Mouse (Mus musculus): ENCODE measurements around the gene Ung. TPM values are rescaled to one million over a fixed set of nuclear protein-coding genes. Genes with fewer than 3 reads are reported as not detected.

Ung gene
- total and polyA plus RNA-seq, 3 experiments, result 24.4 to 32.1 (median 27.1) TPM

DNA sequence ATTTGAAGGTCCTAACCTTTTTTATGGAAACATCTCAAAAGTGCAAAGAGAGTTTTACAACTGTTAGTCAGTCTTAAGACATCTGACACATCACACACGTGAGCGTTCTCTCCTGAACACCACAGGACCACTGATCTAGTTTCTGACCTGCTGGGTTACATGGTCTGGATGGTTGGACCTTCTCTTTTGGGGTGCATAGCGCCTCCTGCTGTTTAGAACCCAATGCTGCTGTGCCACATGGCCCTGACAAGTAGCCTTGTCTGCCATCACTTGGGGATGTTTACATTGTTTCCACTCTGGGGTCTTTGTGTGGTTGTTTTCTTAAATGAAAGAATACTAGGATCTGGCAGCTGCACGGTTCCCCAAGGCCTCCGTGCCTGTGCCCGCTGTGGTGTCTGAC is 16.9 kb upstream of the Ung start:
- Histone ChIP-seq H3K79me2 (replicated peaks; ENCODE audit: control insufficient read depth, insufficient read depth, low read length) (peaks cover 2% of the 10 kb centered on the region; the same call in 1 of the 2 replicates), H3K4me1 (ENCODE audit: control insufficient read depth, insufficient read depth, low read length) (no peaks in the 10 kb centered on the region), H3K36me3 (ENCODE audit: control insufficient read depth, insufficient read depth, low read length) (no peaks in the 10 kb centered on the region), H3K27me3 (ENCODE audit: control insufficient read depth, insufficient read depth, low read length) (no peaks in the 10 kb centered on the region), H3K4me3 (no peak overlapping the region), H3K27ac (no peak overlapping the region), H3K9ac (ENCODE audit: low read depth, low read length) (no peak overlapping the region)
- 86% methylated on average over 6 of the region's 6 CpGs for WGBS
- intact Hi-C loops (cut with DNase I), result no loop called here
- DNase-seq, result no peak
- no peak for TF ChIP-seq EP300 (IDR thresholded peaks at IDR 0.05; ENCODE audit: insufficient read depth, low read depth, low read length)
- TF ChIP-seq POLR2A (IDR thresholded peaks at IDR 0.05; ENCODE audit: insufficient read depth, low read depth, low read length), result no peak
- peak; percentile 32 for TF ChIP-seq CTCF (IDR thresholded peaks at IDR 0.05)

DNA sequence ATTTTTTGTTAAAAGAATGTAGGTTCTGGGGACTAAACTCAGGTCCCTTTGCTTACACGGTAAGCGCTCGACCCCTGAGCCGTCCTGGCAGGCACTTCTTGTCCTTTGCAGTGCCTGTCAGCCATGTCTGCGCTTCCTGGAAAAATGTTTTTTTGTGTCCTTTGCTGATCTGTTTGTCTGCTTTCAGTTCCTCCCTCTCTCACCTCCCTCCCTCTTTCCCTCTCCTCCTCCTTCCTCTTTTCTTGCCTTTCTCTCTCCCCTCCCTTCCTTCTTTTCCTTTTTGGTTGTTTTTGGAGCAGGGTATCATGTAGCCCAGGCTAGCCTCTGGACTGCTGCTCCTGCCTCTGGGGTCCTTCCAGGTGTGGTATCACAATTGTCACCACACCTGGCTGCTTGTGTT is 15.2 kb upstream of the Ung start:
- intact Hi-C loops (cut with DNase I), result no loop called here
- TF ChIP-seq CTCF (IDR thresholded peaks at IDR 0.05), result no peak
- no peak for TF ChIP-seq EP300 (IDR thresholded peaks at IDR 0.05; ENCODE audit: insufficient read depth, low read depth, low read length)
- no peak for TF ChIP-seq POLR2A (IDR thresholded peaks at IDR 0.05; ENCODE audit: insufficient read depth, low read depth, low read length)
- Histone ChIP-seq H3K27ac (no peak overlapping the region), H3K9ac (ENCODE audit: low read depth, low read length) (no peak overlapping the region), H3K4me1 (ENCODE audit: control insufficient read depth, insufficient read depth, low read length) (no peaks in the 10 kb centered on the region), H3K4me3 (no peak overlapping the region), H3K27me3 (ENCODE audit: control insufficient read depth, insufficient read depth, low read length) (no peaks in the 10 kb centered on the region), H3K36me3 (ENCODE audit: control insufficient read depth, insufficient read depth, low read length) (no peaks in the 10 kb centered on the region), H3K79me2 (replicated peaks; ENCODE audit: control insufficient read depth, insufficient read depth, low read length) (peaks cover 2% of the 10 kb centered on the region; the same call in 1 of the 2 replicates)
- DNase-seq, result no peak
- WGBS, result 72% methylated on average over 5 of the region's 5 CpGs

DNA sequence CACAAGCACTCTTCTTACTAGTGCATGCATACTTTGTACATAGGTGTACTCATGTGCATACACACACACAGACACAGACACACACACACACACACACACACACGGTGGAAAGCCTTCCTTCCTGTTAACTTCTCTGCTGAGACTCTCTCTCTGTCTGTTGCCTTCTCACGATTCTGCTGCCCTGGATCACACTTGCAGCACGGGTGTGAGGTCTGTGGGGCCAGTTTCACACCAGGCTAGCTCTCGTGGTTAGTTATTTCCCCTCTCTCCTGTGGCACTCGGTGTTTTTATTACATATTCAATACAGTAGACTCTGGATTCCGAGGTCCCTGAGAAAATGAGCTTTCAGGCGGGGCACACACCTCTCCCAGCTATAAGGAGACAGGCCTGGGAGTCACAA is 13.6 kb upstream of the Ung start:
- H3K36me3 ChIP-seq (ENCODE audit: control insufficient read depth, insufficient read depth, low read length), result no peaks in the 10 kb centered on the region
- TF ChIP-seq EP300 (IDR thresholded peaks at IDR 0.05; ENCODE audit: insufficient read depth, low read depth, low read length), result no peak
- no peak for TF ChIP-seq CTCF (IDR thresholded peaks at IDR 0.05)
- no peak for TF ChIP-seq POLR2A (IDR thresholded peaks at IDR 0.05; ENCODE audit: insufficient read depth, low read depth, low read length)
- no peak for DNase-seq

DNA sequence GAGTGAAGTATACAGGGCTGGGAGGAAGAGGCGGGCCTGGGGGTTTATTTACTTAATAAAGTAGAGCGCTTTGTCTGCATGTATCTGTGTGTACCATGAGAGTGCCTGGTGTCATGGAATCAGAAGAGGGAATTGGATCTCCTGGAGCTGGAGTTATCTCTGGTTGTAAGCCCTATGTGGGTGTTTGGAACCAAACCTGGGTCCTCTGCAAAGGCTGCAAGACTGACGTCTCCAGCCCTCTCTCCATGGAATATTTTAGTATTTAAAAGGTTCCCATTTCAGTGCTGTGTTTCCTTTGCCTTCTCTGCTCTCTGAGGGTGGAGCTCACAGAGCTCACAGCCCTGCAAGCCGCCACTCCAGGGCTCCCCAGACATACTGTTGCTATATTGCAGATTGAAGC is 10.4 kb upstream of the Ung start:
- Histone ChIP-seq H3K79me2 (replicated peaks; ENCODE audit: control insufficient read depth, insufficient read depth, low read length) (peaks cover 2% of the 10 kb centered on the region; the same call in 1 of the 2 replicates), H3K4me1 (ENCODE audit: control insufficient read depth, insufficient read depth, low read length) (no peaks in the 10 kb centered on the region), H3K27ac (no peak overlapping the region), H3K9ac (ENCODE audit: low read depth, low read length) (no peak overlapping the region), H3K4me3 (no peak overlapping the region), H3K36me3 (ENCODE audit: control insufficient read depth, insufficient read depth, low read length) (no peaks in the 10 kb centered on the region), H3K27me3 (ENCODE audit: control insufficient read depth, insufficient read depth, low read length) (no peaks in the 10 kb centered on the region)
- 88% methylated on average over 4 of the region's 4 CpGs for WGBS
- intact Hi-C loops (cut with DNase I), result loop anchor here (10.0 kb wide), 1 partner anchor 265 kb away; no protein-coding TSS in a partner anchor
- DNase-seq, result no peak
- TF ChIP-seq EP300 (IDR thresholded peaks at IDR 0.05; ENCODE audit: insufficient read depth, low read depth, low read length), result no peak
- TF ChIP-seq POLR2A (IDR thresholded peaks at IDR 0.05; ENCODE audit: insufficient read depth, low read depth, low read length), result no peak
- TF ChIP-seq CTCF (IDR thresholded peaks at IDR 0.05), result no peak

More for the DNA sequence above, 13.6 kb upstream of the Ung start:
- intact Hi-C loops (cut with DNase I), result no loop called here
- Histone ChIP-seq H3K27me3 (ENCODE audit: control insufficient read depth, insufficient read depth, low read length) (no peaks in the 10 kb centered on the region), H3K4me1 (ENCODE audit: control insufficient read depth, insufficient read depth, low read length) (no peaks in the 10 kb centered on the region), H3K9ac (ENCODE audit: low read depth, low read length) (no peak overlapping the region), H3K27ac (no peak overlapping the region), H3K79me2 (replicated peaks; ENCODE audit: control insufficient read depth, insufficient read depth, low read length) (peaks cover 2% of the 10 kb centered on the region; the same call in 1 of the 2 replicates), H3K4me3 (no peak overlapping the region)
- 77% methylated on average over 7 of the region's 7 CpGs for WGBS

DNA sequence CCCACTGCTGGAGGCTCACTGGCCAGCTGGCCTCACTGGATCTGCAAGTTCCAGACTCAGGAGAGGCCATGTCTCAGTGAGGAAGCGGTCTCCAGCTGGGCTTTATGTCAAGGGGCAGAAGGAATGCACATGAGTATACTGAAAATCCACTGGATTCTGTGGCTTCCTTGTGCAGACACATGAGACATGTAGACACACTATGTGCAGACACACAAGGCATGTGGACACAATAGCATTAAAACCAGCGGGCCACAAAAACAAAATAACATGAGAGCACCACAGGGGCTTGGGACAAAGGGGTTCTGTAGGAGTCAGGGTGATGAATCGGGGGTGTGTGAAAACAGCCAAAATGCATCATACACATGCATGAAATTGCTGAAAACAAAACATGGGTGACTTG is 4.2 kb upstream of the Ung start:
- H3K27ac ChIP-seq, result no peak overlapping the region
- peaks cover 1% of the 10 kb centered on the region; the same call in 1 of the 2 replicates for H3K4me1 ChIP-seq (ENCODE audit: control insufficient read depth, insufficient read depth, low read length)
- no peaks in the 10 kb centered on the region for H3K27me3 ChIP-seq (ENCODE audit: control insufficient read depth, insufficient read depth, low read length)
- no peaks in the 10 kb centered on the region for H3K36me3 ChIP-seq (ENCODE audit: control insufficient read depth, insufficient read depth, low read length)
- intact Hi-C loops (cut with DNase I), result loop anchor here (2.0 to 10.0 kb wide), 3 partner anchors 25 to 271 kb away; no protein-coding TSS in a partner anchor
- no peak overlapping the region for H3K4me3 ChIP-seq
- WGBS, result 84% methylated on average over 3 of the region's 3 CpGs
- no peak for TF ChIP-seq CTCF (IDR thresholded peaks at IDR 0.05)
- no peak for TF ChIP-seq EP300 (IDR thresholded peaks at IDR 0.05; ENCODE audit: insufficient read depth, low read depth, low read length)
- no peak for TF ChIP-seq POLR2A (IDR thresholded peaks at IDR 0.05; ENCODE audit: insufficient read depth, low read depth, low read length)
- no peak overlapping the region for H3K9ac ChIP-seq (ENCODE audit: low read depth, low read length)
- H3K79me2 ChIP-seq (replicated peaks; ENCODE audit: control insufficient read depth, insufficient read depth, low read length), result no peaks in the 10 kb centered on the region
- no peak for DNase-seq

DNA sequence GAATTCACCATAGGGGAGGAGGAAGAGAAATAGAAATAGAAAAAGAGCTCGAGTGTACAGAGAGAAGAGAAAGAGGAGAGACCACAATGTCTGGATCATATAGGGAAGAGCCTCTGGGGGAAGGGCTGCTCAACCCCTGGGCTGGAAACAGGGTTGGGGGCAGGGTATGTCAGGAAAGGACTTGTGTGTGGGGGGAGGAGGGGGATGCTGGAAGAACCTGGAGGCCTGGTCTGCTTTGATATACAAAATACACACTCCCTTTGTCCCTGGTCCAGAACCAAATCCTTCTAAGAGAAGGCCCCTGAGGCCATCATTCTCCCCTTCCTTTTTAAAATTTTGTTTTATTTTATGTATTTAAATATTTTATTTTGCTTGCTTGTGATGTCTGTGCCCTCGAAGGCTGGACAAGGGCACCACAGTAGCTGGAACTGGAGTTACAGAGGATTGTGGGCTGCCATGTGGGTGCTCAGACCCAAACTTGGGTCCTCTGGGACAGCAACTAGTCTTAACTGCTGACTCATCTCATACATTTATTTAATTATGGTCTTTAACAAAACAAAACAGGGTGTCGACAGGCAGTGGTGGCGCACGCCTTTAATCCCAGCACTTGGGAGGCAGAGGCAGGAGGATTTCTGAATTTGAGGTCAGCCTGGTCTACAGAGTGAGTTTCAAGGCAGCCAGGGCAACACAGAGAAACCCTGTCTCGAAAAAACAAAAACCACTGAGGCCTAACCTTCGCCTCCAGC is 3.5 kb upstream of the Ung start:
- Histone ChIP-seq H3K4me1 (ENCODE audit: control insufficient read depth, insufficient read depth, low read length) (peaks cover 1% of the 10 kb centered on the region; the same call in 1 of the 2 replicates), H3K79me2 (replicated peaks; ENCODE audit: control insufficient read depth, insufficient read depth, low read length) (no peaks in the 10 kb centered on the region), H3K27me3 (ENCODE audit: control insufficient read depth, insufficient read depth, low read length) (no peaks in the 10 kb centered on the region), H3K36me3 (ENCODE audit: control insufficient read depth, insufficient read depth, low read length) (no peaks in the 10 kb centered on the region), H3K4me3 (peak overlapping the region; percentile 79; the same call in 1 of the 2 replicates), H3K27ac (peak overlapping the region; percentile 93; the same call in 1 of the 2 replicates), H3K9ac (ENCODE audit: low read depth, low read length) (no peak overlapping the region)
- TF ChIP-seq CTCF (IDR thresholded peaks at IDR 0.05), result no peak
- TF ChIP-seq EP300 (IDR thresholded peaks at IDR 0.05; ENCODE audit: insufficient read depth, low read depth, low read length), result no peak
- no peak for TF ChIP-seq POLR2A (IDR thresholded peaks at IDR 0.05; ENCODE audit: insufficient read depth, low read depth, low read length)
- intact Hi-C loops (cut with DNase I), result loop anchor here (2.0 to 10.0 kb wide), 3 partner anchors 26 to 272 kb away; no protein-coding TSS in a partner anchor
- DNase-seq, result no peak
- 86% methylated on average over 7 of the region's 7 CpGs for WGBS
